Comparison of ENCODE assay signal across 26 mouse cellular contexts in genomic region chr3:52618925-52619224, GRCm38 (mm10).
A peak's percentile ranks its signal among the peaks of the same experiment; 100 is the strongest.
DNase-seq lines count a peak whose midpoint lies in the region; ATAC-seq and TF ChIP-seq lines count a peak whose summit lies in the region.
"Had no signal": no experiment of that assay in that cellular context is flagged by ENCODE, and none has a peak within 500 bp of the region (broad histone marks: within the 10 kb centered on the region; RNA-seq: fewer than 3 reads in every experiment).

No protein-coding gene starts in this region.

- H3K4me1 ChIP-seq in liver, adult 2 months (ENCODE audit: control insufficient read depth, insufficient read depth, low read length) = peaks cover 26% of the 10 kb centered on the region
- no peaks in the 10 kb centered on the region; the same call in 1 of the 2 replicates for H3K4me1 ChIP-seq in liver, embryonic 11.5 days (replicated peaks; ENCODE audit: control insufficient read depth, insufficient read depth, low read length)
- H3K4me1 ChIP-seq in liver, embryonic 16.5 days (ENCODE audit: control insufficient read depth, low read depth, low read length) = peaks cover 3% of the 10 kb centered on the region; the same call in 1 of the 2 replicates
- H3K4me1 ChIP-seq: heart, embryonic 13.5 days; hindbrain, embryonic 15.5 days; intestine, embryonic 15.5 days had no signal

- no peak overlapping the region for H3K4me3 ChIP-seq in liver, adult 2 months (ENCODE audit: insufficient read depth, low read depth, low read length)
- H3K4me3 ChIP-seq in liver, embryonic 11.5 days (ENCODE audit: low read depth, low read length) = no peak overlapping the region
- H3K4me3 ChIP-seq in liver, embryonic 16.5 days (ENCODE audit: low read depth, low read length) = no peak overlapping the region
- H3K4me3 ChIP-seq: erythroblast, embryonic 14.5 days; heart, embryonic 13.5 days; hindbrain, embryonic 10.5 days; hindbrain, embryonic 15.5 days; intestine, embryonic 15.5 days; left cerebral cortex, adult 2 months; limb, embryonic 12.5 days had no signal

- no peaks in the 10 kb centered on the region for H3K27me3 ChIP-seq in liver, adult 2 months (ENCODE audit: control insufficient read depth, insufficient read depth, low read length)
- no peaks in the 10 kb centered on the region for H3K27me3 ChIP-seq in liver, embryonic 11.5 days (replicated peaks; ENCODE audit: control insufficient read depth, insufficient read depth, low read length)
- H3K27me3 ChIP-seq in liver, embryonic 16.5 days (ENCODE audit: control insufficient read depth, insufficient read depth, low read depth, low read length) = no peaks in the 10 kb centered on the region
- H3K27me3 ChIP-seq: CH12.LX; heart, embryonic 13.5 days; hindbrain, embryonic 15.5 days; intestine, embryonic 15.5 days; limb, embryonic 12.5 days had no signal

- H3K9me3 ChIP-seq in liver, embryonic 11.5 days (ENCODE audit: control insufficient read depth, low read length) = no peaks in the 10 kb centered on the region
- H3K9me3 ChIP-seq in liver, embryonic 16.5 days (replicated peaks; ENCODE audit: control insufficient read depth, low read length) = no peaks in the 10 kb centered on the region
- H3K9me3 ChIP-seq: heart, embryonic 13.5 days; hindbrain, embryonic 10.5 days; hindbrain, embryonic 15.5 days; intestine, embryonic 15.5 days; limb, embryonic 12.5 days had no signal

- no peak for ATAC-seq in liver, embryonic 11.5 days (replicated peaks; ENCODE audit: low FRiP score)
- peak; percentile 36 for ATAC-seq in CD4-positive, CD25-positive, alpha-beta regulatory T cell, adult 4 months
- peak; percentile 78 for ATAC-seq in liver, embryonic 16.5 days (ENCODE audit: low read depth)
- ATAC-seq: forebrain, embryonic 16.5 days; intestine, embryonic 15.5 days; midbrain, embryonic 16.5 days had no signal

- DNase-seq in liver, adult 2 months (ENCODE audit: extremely low read depth, low read depth, low spot score) = peak; percentile 99
- DNase-seq in liver, embryonic 11.5 days (ENCODE audit: low spot score) = no peak
- peak; percentile 36 for DNase-seq in T-cell, adult 2 months (ENCODE audit: low spot score)
- DNase-seq in layer of hippocampus, postnatal 25 days (ENCODE audit: extremely low spot score in 1 of 2, low spot score in 1 of 2) = no peak
- DNase-seq in right cerebral cortex, adult 2 months (ENCODE audit: low spot score in 2 of 2) = no peak
- DNase-seq: adrenal gland, postnatal 25 days; B cell, adult 2 months; cerebellum, adult 11-12 months; cerebellum, postnatal 10 days; heart, postnatal 10 days; kidney, postnatal 14 days; lung, adult 18-20 months; lung, postnatal 10 days; thymus, postnatal 25 days had no signal

- H3K4me2 ChIP-seq in liver, embryonic 11.5 days = no peak overlapping the region
- H3K4me2 ChIP-seq in liver, embryonic 16.5 days (ENCODE audit: low read depth, low read length) = no peak overlapping the region
- H3K4me2 ChIP-seq: heart, embryonic 13.5 days; hindbrain, embryonic 15.5 days; intestine, embryonic 15.5 days; limb, embryonic 12.5 days had no signal

- H3K36me3 ChIP-seq in liver, adult 2 months (ENCODE audit: control insufficient read depth, insufficient read depth, low read length) = no peaks in the 10 kb centered on the region
- no peaks in the 10 kb centered on the region for H3K36me3 ChIP-seq in liver, embryonic 11.5 days (ENCODE audit: control insufficient read depth, insufficient read depth, low read length)
- no peaks in the 10 kb centered on the region for H3K36me3 ChIP-seq in liver, embryonic 16.5 days (ENCODE audit: control insufficient read depth, insufficient read depth)
- H3K36me3 ChIP-seq: heart, embryonic 13.5 days; hindbrain, embryonic 10.5 days; hindbrain, embryonic 15.5 days; intestine, embryonic 15.5 days; limb, embryonic 12.5 days had no signal

- H3K79me2 ChIP-seq in liver, adult 2 months (ENCODE audit: control insufficient read depth, insufficient read depth, low read length) = no peaks in the 10 kb centered on the region

- H3K9ac ChIP-seq in liver, adult 2 months (ENCODE audit: low read depth, low read length) = peak overlapping the region; percentile 49; the same call in 1 of the 2 replicates
- no peak overlapping the region for H3K9ac ChIP-seq in liver, embryonic 11.5 days (ENCODE audit: low read depth, low read length)
- H3K9ac ChIP-seq in liver, embryonic 16.5 days (ENCODE audit: low read depth, low read length) = no peak overlapping the region
- H3K9ac ChIP-seq: heart, embryonic 13.5 days; hindbrain, embryonic 15.5 days; intestine, embryonic 15.5 days; limb, embryonic 12.5 days had no signal

- TF ChIP-seq CTCF in liver, adult 2 months (IDR thresholded peaks at IDR 0.05; ENCODE audit: low read depth, low read length) = no peak

- peak overlapping the region; percentile 94; the same call in 1 of the 2 replicates for H3K27ac ChIP-seq in liver, adult 2 months (replicated peaks; ENCODE audit: insufficient read depth, low read depth, low read length)
- H3K27ac ChIP-seq in liver, embryonic 11.5 days (ENCODE audit: low read depth, low read length) = no peak overlapping the region
- peak overlapping the region; percentile 79 for H3K27ac ChIP-seq in liver, embryonic 16.5 days (ENCODE audit: low read length)
- H3K27ac ChIP-seq: heart, embryonic 13.5 days; hindbrain, embryonic 10.5 days; hindbrain, embryonic 15.5 days; intestine, embryonic 15.5 days; left cerebral cortex, adult 2 months; limb, embryonic 12.5 days had no signal

- no peak for TF ChIP-seq POLR2A in liver, adult 2 months (IDR thresholded peaks at IDR 0.05; ENCODE audit: extremely low read depth, insufficient read depth, low read length)

- 19% methylated on average over 2 of the region's 2 CpGs for WGBS in liver, adult 2 months
- WGBS in liver, embryonic 11.5 days = 74% methylated on average over 2 of the region's 2 CpGs
- WGBS in liver, embryonic 16.5 days (ENCODE audit: insufficient replicate concordance) = 67% methylated on average over 2 of the region's 2 CpGs

Comparison
In these comparisons a context has a peak if more than half of its experiments do, and no peak if none do; other contexts are left out.
1. DNase-seq: peak in liver, adult 2 months (single experiment) and T-cell, adult 2 months (single experiment); none in liver, embryonic 11.5 days (single experiment), layer of hippocampus, postnatal 25 days (0 of 2) and right cerebral cortex, adult 2 months (0 of 2).